Mouse (Mus musculus): Measurements from ENCODE around the gene Krtap20-2.
"Not testable (repeated sequence)": the region's sequence is repeated elsewhere in the genome, so short reads cannot be mapped to it uniquely, and the experiment has no call there.

The Krtap20-2 gene

GRCm38 (mm10) chr16:89205561-89205960, at the start of gene Krtap20-2:
Krtap20-2 (plus strand) TSS chr16:89205861.
- DNase-seq (ENCODE audit: low spot score), result no peak

- no peak for DNase-seq (ENCODE audit: low spot score)
These were observed 48.0 kb upstream of the Krtap20-2 start, which contains the start of gene Gm9789 for GRCm38 (mm10) chr16:89157652-89158051. Gm9789 (plus strand) TSS chr16:89157952.

GRCm38 (mm10) chr16:89169190-89169589, 36.5 kb upstream of the Krtap20-2 start, which contains the start of gene Gm7735:
Gm7735 (plus strand) TSS chr16:89169490.
- DNase-seq (ENCODE audit: low spot score), result not testable (repeated sequence)

- DNase-seq (ENCODE audit: low spot score), result no peak
These were observed 31.2 kb upstream of the Krtap20-2 start, which contains the start of gene 1110057P08Rik for GRCm38 (mm10) chr16:89174435-89174834. 1110057P08Rik (plus strand) TSS chr16:89174735.

GRCm38 (mm10) chr16:89188621-89189020, 17.0 kb upstream of the Krtap20-2 start:
- no peak for DNase-seq (ENCODE audit: low spot score)
